Mouse (Mus musculus): ENCODE results near the gene Pde6g.

DNA sequence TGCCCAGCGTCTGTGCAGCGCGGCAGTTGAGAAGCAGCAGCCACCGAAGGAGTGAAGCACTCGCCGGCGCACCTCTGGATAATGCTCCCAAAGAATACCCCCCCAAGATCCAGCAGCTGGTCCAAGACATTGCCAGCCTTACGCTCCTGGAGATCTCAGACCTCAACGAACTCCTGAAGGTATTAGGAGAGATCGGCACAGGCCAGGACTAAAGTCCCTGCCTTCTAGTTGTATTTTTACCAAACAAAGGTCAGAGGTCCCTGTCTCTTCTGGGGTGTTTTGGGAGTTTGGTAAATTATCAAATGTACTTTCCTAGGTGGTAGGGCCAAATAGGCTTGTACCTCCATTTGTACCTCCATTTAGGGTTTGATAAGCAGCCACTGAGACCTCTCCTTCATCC lies 32.0 kb upstream of the Pde6g start:
- TF ChIP-seq CTCF (IDR thresholded peaks at IDR 0.05; ENCODE audit: low read depth, low read length): no peak
- no peak for TF ChIP-seq GATA1 (IDR thresholded peaks at IDR 0.05; ENCODE audit: borderline replicate concordance, low read length)
- TF ChIP-seq POLR2AphosphoS5 (IDR thresholded peaks at IDR 0.05; ENCODE audit: insufficient replicate concordance, low read depth, low read length): no peak
- TF ChIP-seq TAL1 (conservative IDR thresholded peaks at IDR 0.05; ENCODE audit: low read depth, low read length): no peak
- TF ChIP-seq GATA2 (IDR thresholded peaks at IDR 0.05; ENCODE audit: borderline replicate concordance, low read depth, low read length): no peak
